Mouse (Mus musculus) layer of hippocampus, adult 9-10 months (tissue): ENCODE data around the gene Snrnp27.

Experiments
- DNase-seq: peaks from one replicate; pipeline ENCODE4 v3.0.0; 2022; ENCODE audit warnings: low spot score

Snrnp27 gene

DNA sequence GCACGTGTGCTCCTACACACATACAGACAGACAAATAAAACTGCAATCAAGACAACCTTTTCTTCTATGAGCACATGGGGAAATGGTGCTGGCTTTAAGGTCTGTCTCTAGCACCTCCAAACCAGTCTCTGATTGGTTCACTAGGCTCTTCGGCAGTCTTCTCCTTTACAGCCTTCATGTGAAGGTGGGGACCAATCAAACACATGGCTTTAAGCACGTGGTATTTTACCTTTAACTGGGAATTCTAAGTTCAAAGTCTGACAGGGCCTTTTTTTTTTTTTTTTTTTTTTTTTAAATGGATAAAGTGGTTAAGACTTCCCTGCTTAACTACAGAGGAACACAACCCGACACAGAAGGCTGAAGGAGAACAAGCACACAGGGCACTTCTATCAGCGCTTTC lies 19.2 kb downstream of the Snrnp27 start:
- no peak for DNase-seq

DNA sequence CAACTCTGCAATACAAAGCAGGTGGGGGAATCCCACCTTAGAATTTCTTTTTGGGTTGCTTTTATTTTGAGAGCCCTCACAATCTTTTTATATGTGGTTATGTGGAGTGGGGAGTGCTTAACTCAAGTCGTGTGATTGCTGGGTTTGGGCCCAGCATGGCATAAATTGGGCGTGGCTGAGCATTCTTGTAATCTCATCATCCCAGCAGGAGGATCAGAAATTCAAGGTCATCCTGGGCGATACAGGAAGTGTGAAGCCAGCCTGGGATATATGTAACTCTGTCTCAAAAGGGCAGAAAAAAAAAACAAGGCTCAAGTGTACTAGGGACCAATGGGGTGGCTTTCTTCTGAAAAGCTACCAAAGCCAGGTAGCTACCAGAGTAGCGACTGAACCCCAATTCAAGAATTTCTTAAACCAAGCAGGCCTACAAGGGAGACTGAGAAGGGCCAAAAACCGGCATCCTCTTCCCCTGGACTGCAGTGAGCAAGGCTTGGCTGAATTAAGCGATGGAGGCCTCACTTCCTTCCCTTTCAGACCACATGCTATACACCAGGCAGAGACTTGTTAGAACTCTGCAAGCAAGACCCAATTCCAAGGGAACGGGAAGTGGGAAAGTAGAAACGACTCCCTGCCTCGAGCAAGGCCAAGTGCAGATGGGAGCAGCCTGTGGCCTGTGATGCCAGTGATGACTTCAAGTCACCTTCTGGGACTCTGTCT lies 24.0 kb downstream of the Snrnp27 start:
- DNase-seq, result no peak

GRCm38 (mm10) chr6:86658501-86658900 lies 25.8 kb downstream of the Snrnp27 start:
- no peak for DNase-seq

GRCm38 (mm10) chr6:86654270-86654916 lies 29.9 kb downstream of the Snrnp27 start:
- no peak for DNase-seq

GRCm38 (mm10) chr6:86653026-86653425 lies 31.3 kb downstream of the Snrnp27 start:
- DNase-seq, result no peak

GRCm38 (mm10) chr6:86646143-86646542 lies 38.2 kb downstream of the Snrnp27 start:
- no peak for DNase-seq

- no peak for DNase-seq
Measured at GRCm38 (mm10) chr6:86645551-86645950, 38.8 kb downstream of the Snrnp27 start.

DNA sequence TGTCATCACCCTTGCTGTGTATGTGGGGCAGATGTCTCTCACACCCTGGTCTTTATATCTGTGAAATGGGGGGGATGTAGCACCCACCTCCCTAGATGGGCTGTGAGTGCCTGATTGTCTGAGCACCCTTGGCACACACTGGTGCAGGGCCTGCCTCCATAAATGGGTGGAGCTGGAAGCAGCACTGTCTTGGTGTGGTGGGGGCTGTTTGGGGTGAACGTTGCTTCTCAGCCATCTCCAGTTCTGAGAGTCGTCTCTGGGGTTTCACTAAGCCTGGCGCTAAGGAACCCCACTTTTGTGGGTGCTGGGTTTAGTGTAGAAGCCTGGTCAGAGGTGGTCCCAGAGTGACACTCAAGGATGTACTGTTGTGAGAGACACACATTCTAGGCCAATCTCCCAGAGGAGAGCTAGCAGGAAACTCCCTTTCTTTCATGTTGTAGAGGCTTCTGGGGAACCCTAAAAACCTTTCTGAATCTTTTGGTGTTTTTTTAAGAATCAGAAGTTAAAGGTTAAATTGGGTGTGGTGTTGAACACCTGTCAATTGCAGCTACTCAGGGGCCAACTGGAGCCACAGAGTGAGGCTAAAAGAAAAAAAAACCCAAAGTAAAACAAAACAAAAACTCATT lies 39.4 kb downstream of the Snrnp27 start:
- DNase-seq, result no peak

DNA sequence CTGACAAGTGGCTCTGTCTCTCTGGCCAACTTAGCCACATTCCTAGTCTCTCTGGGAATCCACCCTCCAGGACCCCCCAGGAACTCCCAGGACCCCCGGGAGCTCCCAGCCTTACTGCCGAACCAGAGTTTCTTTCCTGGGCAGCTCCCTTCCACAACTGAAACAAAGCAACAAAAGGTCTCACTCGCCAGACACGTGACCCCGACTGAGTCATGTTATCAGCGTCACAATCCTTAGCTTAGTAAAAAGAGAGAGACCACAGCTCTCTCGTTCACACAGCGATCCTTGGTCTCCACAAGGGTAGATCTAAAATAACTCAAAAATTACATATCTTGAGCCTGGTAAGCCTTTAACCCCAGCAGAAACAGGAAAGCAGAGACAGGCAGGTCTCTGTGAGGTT lies 42.6 kb downstream of the Snrnp27 start:
- no peak for DNase-seq

GRCm38 (mm10) chr6:86640776-86641175 lies 43.5 kb downstream of the Snrnp27 start:
- DNase-seq, result no peak

DNA sequence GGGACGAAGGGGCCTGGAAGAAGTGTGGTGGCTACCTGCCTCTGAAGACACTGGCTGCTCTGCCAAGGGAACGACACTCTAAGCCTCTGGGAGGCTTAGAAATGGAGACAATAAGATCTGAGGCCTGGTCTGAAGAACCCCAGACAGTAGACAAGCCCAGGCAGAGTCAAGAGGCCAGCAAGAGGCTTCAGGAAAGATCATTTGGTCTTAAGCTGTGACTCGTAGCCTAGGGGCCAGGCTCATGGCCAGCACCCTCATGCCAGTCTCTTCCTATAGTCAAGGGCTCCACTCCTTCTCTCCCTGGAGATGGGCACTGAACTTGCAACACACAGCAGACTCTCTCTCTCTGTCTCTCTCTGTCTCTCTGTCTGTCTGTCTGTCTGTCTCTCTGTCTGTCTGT lies 44.2 kb downstream of the Snrnp27 start:
- DNase-seq, result no peak

GRCm38 (mm10) chr6:86639180-86640160 lies 44.9 kb downstream of the Snrnp27 start:
- DNase-seq, result no peak

DNA sequence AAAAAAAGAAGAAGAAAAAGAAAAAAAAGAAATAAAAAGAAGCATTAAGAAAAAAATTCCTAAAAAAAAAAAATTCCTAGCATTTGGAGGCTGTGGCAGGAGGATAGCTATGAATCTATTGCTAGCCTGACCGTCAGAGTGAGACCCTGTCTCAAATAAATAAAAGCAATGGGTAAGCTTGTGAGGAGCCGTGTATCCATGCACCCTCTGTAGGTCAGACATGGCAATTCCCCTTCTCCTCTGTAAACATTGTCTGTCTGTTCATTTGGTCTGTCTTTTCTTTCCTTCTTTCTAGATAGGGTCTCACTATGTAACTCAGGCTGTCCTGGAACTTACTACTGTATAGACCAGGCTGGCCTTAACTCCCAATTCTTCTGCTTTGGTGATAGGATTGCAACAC lies 45.9 kb downstream of the Snrnp27 start:
- no peak for DNase-seq

- DNase-seq, result no peak
Measured at GRCm38 (mm10) chr6:86637860-86638259, 46.5 kb downstream of the Snrnp27 start.

DNA sequence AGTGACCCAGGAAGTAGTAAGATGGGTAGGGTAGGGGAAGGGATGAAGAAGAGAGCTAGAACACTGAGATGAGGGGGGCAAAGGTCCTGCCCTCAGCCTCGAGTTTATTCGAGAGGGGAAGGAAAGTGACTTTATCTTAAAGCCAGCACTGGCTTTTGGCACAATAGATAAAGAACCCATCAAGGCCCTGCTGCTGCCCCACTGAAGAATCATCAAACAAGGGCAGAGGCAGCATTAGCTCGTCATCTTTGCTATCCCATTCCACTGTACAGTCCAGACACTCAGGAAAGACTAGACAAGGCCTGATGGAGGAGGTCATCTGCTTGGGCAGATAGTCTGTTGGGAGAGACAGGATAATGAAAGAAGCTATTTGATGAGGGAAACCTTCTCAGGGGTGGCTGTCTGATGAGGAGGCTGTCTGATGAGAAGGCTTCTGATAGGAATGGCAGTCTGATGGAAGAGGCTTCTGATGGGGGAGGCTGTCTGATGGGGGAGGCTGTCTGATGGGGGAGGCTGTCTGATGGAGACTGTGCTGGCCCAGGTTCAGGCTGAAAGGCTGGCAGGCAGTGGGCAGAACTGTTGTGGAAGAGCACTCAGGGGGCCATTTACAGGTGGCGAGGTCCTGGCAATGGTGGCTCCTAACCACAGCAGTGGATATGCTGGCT lies 47.0 kb downstream of the Snrnp27 start:
- no peak for DNase-seq

GRCm38 (mm10) chr6:86636495-86636894 lies 47.8 kb downstream of the Snrnp27 start:
- no peak for DNase-seq

DNA sequence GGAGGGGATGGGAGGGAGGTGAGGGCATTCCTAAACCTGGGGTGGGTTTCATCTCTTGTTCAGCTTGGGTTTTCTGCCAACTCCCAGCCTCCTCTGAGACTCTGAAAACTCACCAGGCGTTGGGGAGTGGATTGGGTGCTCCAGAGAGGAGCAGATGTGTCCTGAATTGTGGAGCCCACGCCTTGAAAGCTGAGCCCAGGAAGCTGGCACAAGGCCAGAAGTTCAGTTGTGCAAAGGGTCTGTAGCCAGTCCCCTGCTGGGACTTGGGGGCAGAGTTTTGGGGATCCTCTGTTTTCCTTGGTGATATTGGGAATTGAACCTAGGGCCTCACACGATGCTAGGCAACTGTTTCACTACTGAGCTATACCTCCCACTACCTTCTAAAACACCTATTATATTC lies 54.2 kb downstream of the Snrnp27 start:
- no peak for DNase-seq

GRCm38 (mm10) chr6:86627946-86628345 lies 56.4 kb downstream of the Snrnp27 start, which contains the start of gene Asprv1:
Asprv1 (plus strand) TSS chr6:86628164.
- no peak for DNase-seq
